In genomic region chr1:12615733-12616481, GRCm38 (mm10) we compare ENCODE assay signal across 12 mouse cellular contexts.
"Had no signal": no experiment of that assay in that cellular context is flagged by ENCODE, and none has a peak within 500 bp of the region (broad histone marks: within the 10 kb centered on the region; RNA-seq: fewer than 3 reads in every experiment).

No protein-coding gene starts in this region.

- H3K27ac ChIP-seq: layer of hippocampus, adult 2 months; liver, embryonic 12.5 days; lung, embryonic 15.5 days; midbrain, embryonic 13.5 days; neural tube, embryonic 12.5 days; stomach, postnatal 0 days had no signal

- H3K4me1 ChIP-seq: liver, embryonic 12.5 days; lung, embryonic 15.5 days; midbrain, embryonic 13.5 days; neural tube, embryonic 12.5 days had no signal

- H3K4me3 ChIP-seq: layer of hippocampus, adult 2 months; liver, embryonic 12.5 days; lung, embryonic 15.5 days; midbrain, embryonic 13.5 days; neural tube, embryonic 12.5 days had no signal

- H3K9me3 ChIP-seq: liver, embryonic 12.5 days; lung, embryonic 15.5 days; midbrain, embryonic 13.5 days; neural tube, embryonic 12.5 days had no signal

- DNase-seq: kidney, adult 18-20 months; kidney, postnatal 10 days; kidney, postnatal 4 days; left cerebral cortex, postnatal 4 days; lung, postnatal 14 days; thymus, postnatal 4 days had no signal

- ATAC-seq: liver, embryonic 12.5 days; midbrain, embryonic 13.5 days had no signal

- H3K27me3 ChIP-seq: liver, embryonic 12.5 days; lung, embryonic 15.5 days; midbrain, embryonic 13.5 days; neural tube, embryonic 12.5 days had no signal

- H3K9ac ChIP-seq: liver, embryonic 12.5 days; lung, embryonic 15.5 days; midbrain, embryonic 13.5 days; neural tube, embryonic 12.5 days had no signal

- H3K36me3 ChIP-seq: liver, embryonic 12.5 days; lung, embryonic 15.5 days; midbrain, embryonic 13.5 days; neural tube, embryonic 12.5 days had no signal

- H3K4me2 ChIP-seq: liver, embryonic 12.5 days; lung, embryonic 15.5 days; midbrain, embryonic 13.5 days; neural tube, embryonic 12.5 days had no signal
